Mouse (Mus musculus) hindbrain, embryonic 14.5 days (tissue): ENCODE measurements around the gene Atg16l2. TPM values are rescaled to one million over a fixed set of nuclear protein-coding genes. Genes with fewer than 3 reads are reported as not detected.

Experiments used
- ATAC-seq: fragments of 200-750 bp; cut with Nextera tagmentation; 2 replicates; pipeline ENCODE4 v1.8.0; 2017; ENCODE audit warnings: moderate number of reproducible peaks, mild to moderate bottlenecking, moderate TSS enrichment, moderate library complexity; ENCODE audit not compliant: low FRiP score
- DNase-seq: peaks from one replicate; pipeline ENCODE4 v3.0.0-alpha.2; 2015; ENCODE audit warnings: low spot score
- H3K27ac ChIP-seq: fragments of 300-500 bp; sonication (generic); 2 replicates; pipeline ENCODE4 v1.5.1; 2014; ENCODE audit warnings: mild to moderate bottlenecking, moderate library complexity
- H3K27me3 ChIP-seq: fragments of 300-500 bp; sonication (generic); 2 replicates; pipeline ENCODE4 v1.6.1; 2014; ENCODE audit warnings: mild to moderate bottlenecking, low read length, mixed read lengths; ENCODE audit not compliant: control insufficient read depth, insufficient read depth
- H3K36me3 ChIP-seq: fragments of 300-500 bp; sonication (generic); replicated peaks from 2 replicates; pipeline ENCODE4 v1.6.1; 2014; ENCODE audit not compliant: control insufficient read depth, insufficient read depth
- H3K4me1 ChIP-seq: fragments of 300-500 bp; sonication (generic); replicated peaks from 2 replicates; pipeline ENCODE4 v1.6.1; 2014; ENCODE audit warnings: antibody characterized with exemption, low read length, mixed read lengths; ENCODE audit not compliant: control insufficient read depth, insufficient read depth
- H3K4me2 ChIP-seq: fragments of 300-500 bp; sonication (generic); replicated peaks from 2 replicates; pipeline ENCODE4 v1.6.1; 2014; ENCODE audit warnings: mild to moderate bottlenecking, moderate library complexity
- H3K4me3 ChIP-seq: fragments of 300-500 bp; sonication (generic); replicated peaks from 2 replicates; pipeline ENCODE4 v1.5.1; 2014; ENCODE audit warnings: mild to moderate bottlenecking, low read length
- H3K9ac ChIP-seq: fragments of 300-500 bp; sonication (generic); 2 replicates; pipeline ENCODE4 v1.6.1; 2014
- H3K9me3 ChIP-seq: fragments of 300-500 bp; sonication (generic); 2 replicates; pipeline ENCODE4 v1.6.1; 2016; ENCODE audit warnings: low read length; ENCODE audit not compliant: control insufficient read depth
- WGBS: fragments of 180-500 bp; shearing (Covaris S2); extraction: QIAGEN DNeasy Blood & Tissue Kit; methylation state at CpG from one replicate; pipeline ENCODE4 v1.1.7; 2014; 5-methylcytosine and 5-hydroxymethylcytosine counted together
- polyA plus RNA-seq: library from polyadenylated mRNA; unstranded; fragments of >200 nt; fragmentation: Nextera tagmentation; extraction: Ambion mirVana; gene quantifications from 2 replicates; pipeline ENCODE4 v1.2.1, GENCODE M21; 2014

The Atg16l2 gene
- polyA plus RNA-seq, 1 experiment from 2014 or later: 19.3 TPM

GRCm38 (mm10) chr7:101301361-101301880 is 630 bp downstream of the Atg16l2 start:
- WGBS: 2% methylated on average over 30 of the region's 30 CpGs

GRCm38 (mm10) chr7:101298375-101298774 is 3.7 kb downstream of the Atg16l2 start:
- no peaks in the 10 kb centered on the region for H3K9me3 ChIP-seq
- ATAC-seq (no peak), DNase-seq (no peak)
- no peak overlapping the region for H3K4me3 ChIP-seq
- no peak overlapping the region for H3K9ac ChIP-seq
- H3K27me3 ChIP-seq: 0 out of 2 replicates have a peak, but pooled peaks cover 4% of the 10 kb centered on the region
- no peak overlapping the region for H3K27ac ChIP-seq
- H3K36me3 ChIP-seq: no peaks in the 10 kb centered on the region
- no peak overlapping the region for H3K4me2 ChIP-seq
- H3K4me1 ChIP-seq: peaks cover 16% of the 10 kb centered on the region
- WGBS: 83% methylated on average over 3 of the region's 3 CpGs

More at GRCm38 (mm10) chr7:101301361-101301880, 630 bp downstream of the Atg16l2 start:
- DNase-seq (no peak), ATAC-seq (no peak)
- H3K27me3 ChIP-seq: 0 out of 2 replicates have a peak, but pooled peaks cover 4% of the 10 kb centered on the region
- no peaks in the 10 kb centered on the region for H3K9me3 ChIP-seq
- peak overlapping the region; percentile 69 for H3K9ac ChIP-seq
- H3K4me2 ChIP-seq: peak overlapping the region; percentile 81
- peaks cover 10% of the 10 kb centered on the region for H3K4me1 ChIP-seq
- no peaks in the 10 kb centered on the region for H3K36me3 ChIP-seq
- peak overlapping the region; percentile 52; the same call in 1 of the 2 replicates for H3K27ac ChIP-seq
- peak overlapping the region; percentile 68 for H3K4me3 ChIP-seq

- no peaks in the 10 kb centered on the region for H3K9me3 ChIP-seq
- H3K4me2 ChIP-seq: peak overlapping the region; percentile 85
- no peak for DNase-seq
- no peaks in the 10 kb centered on the region for H3K36me3 ChIP-seq
- H3K4me1 ChIP-seq: peaks cover 10% of the 10 kb centered on the region; the same call in 1 of the 2 replicates
- H3K4me3 ChIP-seq: peak overlapping the region; percentile 34
- H3K9ac ChIP-seq: peak overlapping the region; percentile 72
- H3K27ac ChIP-seq: peak overlapping the region; percentile 70
- ATAC-seq: no peak
- WGBS: 24% methylated on average over 8 of the region's 8 CpGs
- 0 out of 2 replicates have a peak, but pooled peaks cover 4% of the 10 kb centered on the region for H3K27me3 ChIP-seq
These were observed 5.0 kb downstream of the Atg16l2 start for GRCm38 (mm10) chr7:101297023-101297405.

- WGBS: 10% methylated on average over 35 of the region's 35 CpGs
- Histone ChIP-seq H3K36me3 (no peaks in the 10 kb centered on the region), H3K27ac (peak overlapping the region; percentile 70), H3K4me1 (peaks cover 10% of the 10 kb centered on the region; the same call in 1 of the 2 replicates), H3K27me3 (0 out of 2 replicates have a peak, but pooled peaks cover 4% of the 10 kb centered on the region), H3K4me3 (peak overlapping the region; percentile 34), H3K4me2 (peak overlapping the region; percentile 85), H3K9ac (peak overlapping the region; percentile 72), H3K9me3 (no peaks in the 10 kb centered on the region)
- peak; percentile 91 for ATAC-seq
- DNase-seq: peak; percentile 86
These were observed 5.6 kb downstream of the Atg16l2 start for GRCm38 (mm10) chr7:101296252-101297022.

- no peak for ATAC-seq
- Histone ChIP-seq H3K4me3 (no peak overlapping the region), H3K4me1 (peaks cover 10% of the 10 kb centered on the region; the same call in 1 of the 2 replicates), H3K27me3 (no peaks in the 10 kb centered on the region), H3K9ac (no peak overlapping the region), H3K4me2 (no peak overlapping the region), H3K36me3 (no peaks in the 10 kb centered on the region), H3K9me3 (no peaks in the 10 kb centered on the region), H3K27ac (no peak overlapping the region)
- WGBS: 63% methylated on average over 1 of the region's 1 CpGs
- DNase-seq: no peak
These were observed 6.6 kb downstream of the Atg16l2 start for GRCm38 (mm10) chr7:101295438-101295837.

GRCm38 (mm10) chr7:101293611-101294010 is 8.4 kb downstream of the Atg16l2 start:
- no peak for ATAC-seq
- 62% methylated on average over 4 of the region's 4 CpGs for WGBS

GRCm38 (mm10) chr7:101293138-101293537 is 8.9 kb downstream of the Atg16l2 start:
- Histone ChIP-seq H3K4me1 (peaks cover 10% of the 10 kb centered on the region; the same call in 1 of the 2 replicates), H3K27ac (no peak overlapping the region), H3K4me3 (no peak overlapping the region), H3K36me3 (peaks cover 12% of the 10 kb centered on the region), H3K4me2 (no peak overlapping the region), H3K27me3 (no peaks in the 10 kb centered on the region), H3K9ac (no peak overlapping the region), H3K9me3 (no peaks in the 10 kb centered on the region)
- DNase-seq (no peak), ATAC-seq (no peak)
- WGBS: 58% methylated on average over 4 of the region's 4 CpGs

More at GRCm38 (mm10) chr7:101293611-101294010, 8.4 kb downstream of the Atg16l2 start:
- peaks cover 12% of the 10 kb centered on the region for H3K36me3 ChIP-seq
- H3K4me2 ChIP-seq: no peak overlapping the region
- H3K4me1 ChIP-seq: peaks cover 10% of the 10 kb centered on the region; the same call in 1 of the 2 replicates
- no peaks in the 10 kb centered on the region for H3K9me3 ChIP-seq
- H3K27ac ChIP-seq: no peak overlapping the region
- H3K27me3 ChIP-seq: no peaks in the 10 kb centered on the region
- no peak overlapping the region for H3K9ac ChIP-seq
- H3K4me3 ChIP-seq: no peak overlapping the region
- DNase-seq: no peak

GRCm38 (mm10) chr7:101292696-101293095 is 9.4 kb downstream of the Atg16l2 start:
- no peak for ATAC-seq
- DNase-seq: no peak
- no peaks in the 10 kb centered on the region for H3K27me3 ChIP-seq
- no peak overlapping the region for H3K9ac ChIP-seq
- peaks cover 10% of the 10 kb centered on the region; the same call in 1 of the 2 replicates for H3K4me1 ChIP-seq
- no peak overlapping the region for H3K4me2 ChIP-seq
- H3K9me3 ChIP-seq: no peaks in the 10 kb centered on the region
- H3K36me3 ChIP-seq: peaks cover 12% of the 10 kb centered on the region
- no peak overlapping the region for H3K27ac ChIP-seq
- H3K4me3 ChIP-seq: no peak overlapping the region
- 94% methylated on average over 1 of the region's 1 CpGs for WGBS

GRCm38 (mm10) chr7:101292086-101292485 is 10.0 kb downstream of the Atg16l2 start:
- DNase-seq: no peak
- H3K36me3 ChIP-seq: peaks cover 13% of the 10 kb centered on the region
- 64% methylated on average over 4 of the region's 4 CpGs for WGBS
- H3K4me1 ChIP-seq: peaks cover 10% of the 10 kb centered on the region; the same call in 1 of the 2 replicates
- H3K27ac ChIP-seq: no peak overlapping the region
- no peak overlapping the region for H3K4me3 ChIP-seq
- ATAC-seq: no peak
- H3K4me2 ChIP-seq: no peak overlapping the region
- H3K9me3 ChIP-seq: no peaks in the 10 kb centered on the region
- no peaks in the 10 kb centered on the region for H3K27me3 ChIP-seq
- H3K9ac ChIP-seq: no peak overlapping the region
